Mouse (Mus musculus) brown adipose tissue, adult 24 weeks (tissue): Measurements from ENCODE around the gene Ppp2r5d. TPM values are rescaled to one million over a fixed set of nuclear protein-coding genes. Genes with fewer than 3 reads are reported as not detected.

Experiments
- H3K27ac ChIP-seq: fragments of 200-500 bp; replicated peaks from 2 replicates; pipeline ENCODE4 v1.5.1; 2012; ENCODE audit warnings: low read depth, mild to moderate bottlenecking, low read length
- H3K4me1 ChIP-seq: fragments of 200-500 bp; 2 replicates; pipeline ENCODE4 v1.6.1; 2012; ENCODE audit warnings: low read length, mixed read lengths; ENCODE audit not compliant: control insufficient read depth, insufficient read depth, insufficient read length
- H3K4me3 ChIP-seq: fragments of 200-500 bp; 2 replicates; pipeline ENCODE4 v1.5.1; 2012; ENCODE audit warnings: low read depth, mild to moderate bottlenecking, low read length, moderate library complexity; ENCODE audit not compliant: insufficient read depth
- polyA plus RNA-seq: library from polyadenylated mRNA; stranded (reverse); fragments of >200 nt; gene quantifications from 2 replicates; pipeline ENCODE4 v1.2.4, GENCODE M21; 2012; ENCODE audit not compliant: missing spikeins, insufficient read depth, insufficient read length

Gene Ppp2r5d
- polyA plus RNA-seq: 33.3 and 37.8 TPM in 2 replicates

GRCm38 (mm10) chr17:46704887-46705835 lies at the start of gene Ppp2r5d:
Gene Ppp2r5d, minus strand, starts transcription at chr17:46705111.
- Histone ChIP-seq H3K4me1 (peaks cover 20% of the 10 kb centered on the region), H3K4me3 (peak within 1 kb of the TSS; percentile 93), H3K27ac (peak within 1 kb of the TSS; percentile 33; the same call in 1 of the 2 replicates)

- peak within 1 kb of the TSS; percentile 83 for H3K27ac ChIP-seq
- 0 out of 2 replicates have a peak, but pooled peaks cover 4% of the 10 kb centered on the region for H3K4me1 ChIP-seq
- peak within 1 kb of the TSS; percentile 84 for H3K4me3 ChIP-seq
Measured at GRCm38 (mm10) chr17:46751794-46752556, 47.1 kb upstream of the Ppp2r5d start, which contains the start of gene Cnpy3. Gene Cnpy3, minus strand, starts transcription at chr17:46752214.

- Histone ChIP-seq H3K4me3 (peak overlapping the region; percentile 84), H3K4me1 (0 out of 2 replicates have a peak, but pooled peaks cover 4% of the 10 kb centered on the region), H3K27ac (peak overlapping the region; percentile 83)
Measured at GRCm38 (mm10) chr17:46751056-46751793, 46.3 kb upstream of the Ppp2r5d start.

GRCm38 (mm10) chr17:46750580-46750979 lies 45.7 kb upstream of the Ppp2r5d start:
- Histone ChIP-seq H3K4me3 (peak overlapping the region; percentile 84; the same call in 1 of the 2 replicates), H3K27ac (no peak overlapping the region; the same call in 1 of the 2 replicates), H3K4me1 (0 out of 2 replicates have a peak, but pooled peaks cover 4% of the 10 kb centered on the region)

- H3K27ac ChIP-seq: no peak overlapping the region
- no peak overlapping the region for H3K4me3 ChIP-seq
- H3K4me1 ChIP-seq: 0 out of 2 replicates have a peak, but pooled peaks cover 4% of the 10 kb centered on the region
Measured at GRCm38 (mm10) chr17:46749282-46749681, 44.4 kb upstream of the Ppp2r5d start.

- Histone ChIP-seq H3K4me1 (0 out of 2 replicates have a peak, but pooled peaks cover 4% of the 10 kb centered on the region), H3K4me3 (no peak overlapping the region), H3K27ac (no peak overlapping the region)
Measured at GRCm38 (mm10) chr17:46747806-46748205, 42.9 kb upstream of the Ppp2r5d start.

- Histone ChIP-seq H3K4me3 (no peak overlapping the region), H3K4me1 (0 out of 2 replicates have a peak, but pooled peaks cover 4% of the 10 kb centered on the region), H3K27ac (no peak overlapping the region)
Measured at GRCm38 (mm10) chr17:46747234-46747633, 42.3 kb upstream of the Ppp2r5d start.

GRCm38 (mm10) chr17:46745506-46745905 lies 40.6 kb upstream of the Ppp2r5d start:
- no peak overlapping the region for H3K4me3 ChIP-seq
- no peak overlapping the region for H3K27ac ChIP-seq
- no peaks in the 10 kb centered on the region for H3K4me1 ChIP-seq

GRCm38 (mm10) chr17:46742986-46743385 lies 38.1 kb upstream of the Ppp2r5d start:
- H3K4me1 ChIP-seq: no peaks in the 10 kb centered on the region
- H3K4me3 ChIP-seq: no peak overlapping the region
- H3K27ac ChIP-seq: no peak overlapping the region

- Histone ChIP-seq H3K4me3 (no peak overlapping the region), H3K4me1 (no peaks in the 10 kb centered on the region)
Measured at GRCm38 (mm10) chr17:46741305-46741704, 36.4 kb upstream of the Ppp2r5d start.

GRCm38 (mm10) chr17:46736160-46736559 lies 31.2 kb upstream of the Ppp2r5d start:
- H3K4me3 ChIP-seq: no peak overlapping the region
- H3K27ac ChIP-seq: no peak overlapping the region
- H3K4me1 ChIP-seq: no peaks in the 10 kb centered on the region

More at GRCm38 (mm10) chr17:46741305-46741704, 36.4 kb upstream of the Ppp2r5d start:
- no peak overlapping the region for H3K27ac ChIP-seq

GRCm38 (mm10) chr17:46735287-46735686 lies 30.4 kb upstream of the Ppp2r5d start:
- no peaks in the 10 kb centered on the region for H3K4me1 ChIP-seq
- H3K27ac ChIP-seq: no peak overlapping the region
- no peak overlapping the region for H3K4me3 ChIP-seq

- Histone ChIP-seq H3K4me3 (no peak overlapping the region), H3K27ac (no peak overlapping the region), H3K4me1 (no peaks in the 10 kb centered on the region)
Measured at GRCm38 (mm10) chr17:46734055-46734454, 29.1 kb upstream of the Ppp2r5d start.

GRCm38 (mm10) chr17:46728904-46729318 lies 24.0 kb upstream of the Ppp2r5d start, which contains the start of gene Gnmt:
Gene Gnmt, minus strand, starts transcription at chr17:46729168.
- Histone ChIP-seq H3K27ac (no peak within 1 kb of the TSS), H3K4me3 (no peak within 1 kb of the TSS)

More at GRCm38 (mm10) chr17:46728904-46729318, 24.0 kb upstream of the Ppp2r5d start, which contains the start of gene Gnmt:
- no peaks in the 10 kb centered on the region; the same call in 1 of the 2 replicates for H3K4me1 ChIP-seq
